Mouse (Mus musculus): ENCODE results near the gene Zfx. TPM values are rescaled to one million over a fixed set of nuclear protein-coding genes. Genes with fewer than 3 reads are reported as not detected.

Gene Zfx
- total RNA-seq, 2 experiments from 2014 or later, result 34.1 to 36.4 TPM

DNA sequence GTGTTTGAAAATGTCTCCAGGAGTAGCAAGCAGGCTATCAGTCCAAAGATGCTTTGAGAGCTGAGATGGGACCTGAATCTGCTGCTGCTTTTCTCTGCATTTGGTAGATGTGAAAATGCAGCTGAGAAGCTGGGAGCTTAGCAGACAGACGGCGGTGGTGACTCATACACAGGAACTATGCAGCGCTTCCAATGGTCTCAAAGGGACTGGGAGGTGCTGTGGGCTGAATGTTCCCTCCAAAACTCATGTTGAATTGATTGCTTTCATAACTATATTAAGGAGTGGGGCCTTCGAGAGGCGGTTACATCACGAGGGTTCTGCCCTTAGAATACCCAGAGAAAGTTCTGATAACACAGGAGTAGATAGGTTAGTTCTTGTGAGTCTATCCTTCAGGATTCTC is 62.3 kb downstream of the Zfx start:
- peak; percentile 24 to 66 for DNase-seq (ENCODE audit: low spot score in 2 of 2)

DNA sequence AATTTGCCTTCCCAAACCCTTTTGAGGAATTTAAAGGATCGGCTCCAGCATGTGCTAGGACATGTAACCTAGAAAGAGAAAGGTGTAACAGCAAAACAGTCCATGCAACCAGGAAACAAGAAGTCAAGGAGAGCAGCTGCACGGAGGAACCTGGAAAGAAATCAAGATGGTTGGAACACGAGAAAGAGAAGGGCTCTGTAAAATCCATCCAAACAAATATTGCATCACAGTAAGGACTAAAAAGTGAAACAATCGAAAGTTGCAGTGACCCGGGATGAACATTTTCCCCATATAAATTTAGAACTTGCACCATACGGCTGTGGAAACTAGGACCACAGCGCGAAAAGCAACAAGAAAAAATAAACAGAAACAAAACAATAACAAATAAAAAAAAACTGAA is 62.8 kb downstream of the Zfx start:
- no peak for DNase-seq (ENCODE audit: low spot score in 2 of 2)

DNA sequence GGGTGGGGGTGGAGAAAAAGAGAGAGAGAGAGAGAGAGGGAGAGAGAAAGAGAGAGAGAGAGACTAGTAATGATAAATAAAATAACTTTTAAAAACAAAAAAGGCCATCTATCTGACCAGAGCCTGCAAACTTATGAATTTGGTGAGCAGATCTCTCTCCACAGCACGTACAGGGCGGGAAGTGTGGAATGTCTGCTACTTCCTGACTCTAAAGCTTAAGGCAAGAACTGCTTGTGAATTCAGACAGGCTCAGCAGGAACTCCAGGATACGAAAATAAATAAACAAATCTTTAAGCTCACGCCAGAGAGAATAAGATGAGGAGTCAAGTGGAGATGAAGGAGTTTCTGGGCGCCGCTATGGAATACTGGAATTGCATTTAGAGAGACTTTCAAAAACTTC is 64.8 kb downstream of the Zfx start:
- no peak for DNase-seq (ENCODE audit: low spot score in 2 of 2)

DNA sequence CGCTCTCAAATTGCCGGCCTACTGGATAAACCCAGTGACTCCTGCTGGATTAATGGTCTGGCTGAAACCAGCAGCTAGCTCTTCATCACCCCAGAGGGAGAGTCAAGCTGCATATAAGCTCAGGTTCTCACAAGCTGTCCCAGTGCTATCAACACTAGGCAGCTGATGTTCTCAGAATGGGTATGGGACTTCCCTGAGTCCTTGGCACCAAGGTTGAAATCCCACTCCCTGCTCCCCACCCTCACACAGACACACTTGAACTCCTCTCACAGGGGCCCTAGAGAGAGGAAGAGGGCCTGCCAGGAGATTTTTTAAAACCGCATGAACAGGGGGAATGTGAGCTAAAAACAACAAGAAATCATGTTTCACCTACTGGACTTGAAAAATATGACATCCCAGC is 74.5 kb downstream of the Zfx start:
- no peak for DNase-seq (ENCODE audit: low spot score in 2 of 2)

DNA sequence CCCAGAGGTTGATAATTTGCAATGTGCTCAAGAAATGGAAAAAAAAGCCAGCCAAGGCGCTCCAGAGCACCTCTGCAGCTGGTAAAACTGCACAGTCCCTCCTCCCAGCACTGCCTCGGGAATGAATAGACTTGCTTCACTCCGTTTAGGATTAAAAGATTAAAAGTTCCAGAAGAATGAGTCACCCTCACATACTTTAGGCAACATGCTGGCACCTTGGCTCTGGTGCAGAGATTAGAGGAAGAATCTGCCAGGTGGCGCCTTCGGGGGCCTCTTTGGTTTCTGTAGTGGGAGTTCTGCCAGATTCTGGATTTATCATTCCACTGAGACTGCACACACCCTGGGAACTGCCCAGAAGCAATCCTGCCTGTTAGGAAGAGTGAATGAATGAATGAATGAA is 75.5 kb downstream of the Zfx start:
- peak; percentile 9 to 13 for DNase-seq (ENCODE audit: low spot score in 2 of 2)

DNA sequence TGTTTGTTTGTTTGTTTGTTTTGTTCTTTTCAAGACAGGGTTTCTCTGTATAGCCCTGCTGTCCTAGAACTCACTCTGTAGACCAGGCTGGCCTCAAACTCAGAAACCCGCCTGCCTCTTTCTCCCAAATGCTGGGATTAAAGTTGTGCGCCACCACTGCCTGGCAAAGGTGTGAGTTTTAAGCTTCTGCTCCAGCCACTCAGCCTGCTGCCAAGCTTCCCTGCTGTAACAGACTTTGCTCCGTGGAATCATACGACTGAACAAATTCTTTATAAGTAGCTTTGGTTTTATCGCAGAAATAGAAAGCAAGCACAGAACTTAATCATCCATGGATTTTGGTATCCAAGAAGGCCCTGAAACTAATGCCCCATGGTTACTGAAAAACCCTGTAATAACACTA is 76.1 kb downstream of the Zfx start:
- no peak for DNase-seq (ENCODE audit: low spot score in 2 of 2)

DNA sequence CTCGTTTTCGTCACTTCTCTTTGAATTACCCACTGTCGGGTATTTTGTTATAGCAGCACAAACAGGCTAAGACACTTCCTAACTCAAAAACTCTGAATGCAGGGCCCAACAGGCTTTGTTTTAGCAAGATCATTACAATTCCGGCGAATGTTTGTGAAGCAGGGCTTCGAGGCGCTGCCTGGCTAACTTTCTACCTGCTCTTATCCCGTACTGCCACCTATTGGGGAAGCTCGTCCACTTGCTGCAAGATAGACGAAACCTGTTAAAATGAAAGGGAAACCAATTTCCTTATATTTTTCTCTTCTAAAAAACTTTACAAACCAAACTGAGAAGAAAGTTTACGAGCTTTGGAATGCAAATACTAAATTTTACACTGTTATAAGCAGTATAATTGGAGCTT is 90.6 kb downstream of the Zfx start:
- DNase-seq (ENCODE audit: low spot score in 2 of 2), result peak; percentile 6 to 62

DNA sequence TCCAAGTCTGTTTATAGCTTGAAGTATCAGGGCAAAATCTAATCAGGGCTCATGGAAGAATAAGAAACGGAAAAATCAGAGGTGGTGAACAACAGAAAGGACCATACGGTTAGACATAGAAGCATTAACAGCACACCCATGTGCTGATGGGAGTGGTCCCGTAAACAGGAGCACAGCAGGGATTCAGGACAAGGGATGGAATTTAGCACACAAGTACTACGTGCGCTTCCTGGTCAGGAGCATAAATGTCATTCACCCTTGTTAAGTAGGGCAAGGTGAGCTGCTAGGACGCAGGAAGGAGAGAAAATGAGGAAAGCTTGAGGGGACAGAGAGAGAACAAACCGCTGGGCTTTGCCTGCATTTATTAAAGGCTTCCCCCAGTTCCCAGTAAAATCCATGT is 93.4 kb downstream of the Zfx start:
- no peak for DNase-seq (ENCODE audit: low spot score in 2 of 2)

Other genes starting within 250 kb of the Zfx start
- gene AU015836, start 155.0 kb downstream of the Zfx start, total RNA-seq (2021), result not detected
- 100 to 1,000 TPM; 120 to 235 TPM for gene Eif2s3x, start 89.2 kb upstream of the Zfx start, total RNA-seq (2021)
- 10 to 100 TPM; 27.1 to 29.2 TPM for gene Klhl15, start 110.9 kb upstream of the Zfx start, total RNA-seq (2021)
- gene Fam90a1b, start 243.1 kb upstream of the Zfx start, total RNA-seq (2021), result not detected
- 10 to 100 TPM; 55.2 to 70.4 TPM for gene Apoo, start 243.4 kb upstream of the Zfx start, total RNA-seq (2021)

All from layer of hippocampus, adult 18-20 months (tissue).